Mouse (Mus musculus) testis, adult 2 months (tissue): Measurements from ENCODE around the gene Ccnt1.

ENCODE experiments used
- CTCF ChIP-seq: fragments of 200-500 bp; IDR thresholded peaks from 2 replicates; pipeline ENCODE4 v1.5.1; 2012; ENCODE audit warnings: low read depth, mild to moderate bottlenecking, inconsistent platforms, low read length, moderate library complexity; ENCODE audit not compliant: control insufficient read depth, insufficient read depth, insufficient replicate concordance
- POLR2A ChIP-seq: fragments of 200-500 bp; IDR thresholded peaks from 2 replicates; pipeline ENCODE4 v1.6.1; 2012; ENCODE audit warnings: low read depth, mild to moderate bottlenecking, inconsistent platforms, low read length, moderate library complexity; ENCODE audit not compliant: control insufficient read depth

- no peak for TF ChIP-seq CTCF
- no peak for TF ChIP-seq POLR2A
Observed at GRCm38 (mm10) chr15:98532281-98532680, 38.4 kb downstream of the Ccnt1 start.
